Mouse (Mus musculus): ENCODE measurements around the gene Colgalt2.

Colgalt2 gene

GRCm38 (mm10) chr1:152537186-152537585, 137.6 kb downstream of the Colgalt2 start:
- DNase-seq (ENCODE audit: low spot score) = no peak

DNA sequence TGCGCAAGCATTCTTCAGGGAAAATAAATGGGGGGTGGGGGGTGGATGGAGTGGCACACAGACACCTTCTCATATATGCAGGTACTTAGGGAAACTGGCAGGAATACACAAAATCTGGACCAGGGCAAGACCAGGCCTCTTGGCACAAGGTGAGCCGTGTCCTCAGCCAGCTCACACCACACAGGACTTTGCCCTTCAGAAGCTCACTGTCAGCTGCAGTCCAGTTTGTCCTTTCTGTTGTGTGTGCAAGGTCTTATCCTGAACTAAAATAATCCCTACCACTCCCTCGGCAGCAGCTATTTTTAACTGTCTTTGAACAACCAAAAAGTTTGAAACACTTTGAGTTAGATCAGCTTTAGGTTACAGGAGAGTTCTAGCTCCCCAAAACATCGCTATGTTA, 139.2 kb downstream of the Colgalt2 start:
- DNase-seq (ENCODE audit: low spot score) = no peak

- no peak for DNase-seq (ENCODE audit: low spot score)
Measured at GRCm38 (mm10) chr1:152540304-152540887, 140.8 kb downstream of the Colgalt2 start.

DNA sequence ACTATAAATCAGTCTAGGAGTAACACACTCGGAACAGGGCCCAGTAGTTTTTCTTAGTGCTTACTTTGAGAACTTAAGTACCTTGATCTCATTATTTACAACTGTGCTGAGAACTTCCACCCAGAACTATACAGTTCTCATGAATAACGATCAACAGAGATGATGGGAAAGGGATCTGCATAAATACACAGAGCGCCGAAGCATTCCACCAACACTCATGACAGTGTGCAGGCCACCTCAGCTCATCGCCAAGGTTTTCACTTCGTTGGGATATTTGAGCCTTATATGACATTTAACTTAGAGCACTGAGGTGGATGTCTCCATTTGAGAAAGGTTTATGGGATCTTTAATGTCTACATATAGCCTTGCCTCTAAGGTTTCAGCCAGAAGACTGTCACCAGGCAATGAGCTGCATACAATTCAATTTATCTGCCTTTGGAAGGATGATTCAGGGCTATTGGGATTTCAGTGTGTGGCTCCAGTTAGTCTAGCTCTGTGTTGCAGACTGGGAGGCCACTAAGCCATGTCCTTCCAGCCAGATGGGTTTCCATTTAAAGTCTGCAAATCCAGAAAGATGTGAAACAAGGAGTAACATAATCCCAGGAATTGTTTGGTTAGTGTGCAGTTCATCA, 143.2 kb downstream of the Colgalt2 start:
- DNase-seq (ENCODE audit: low spot score) = no peak

GRCm38 (mm10) chr1:152543449-152544159, 144.0 kb downstream of the Colgalt2 start:
- no peak for DNase-seq (ENCODE audit: low spot score)

- DNase-seq (ENCODE audit: low spot score) = no peak
Measured at GRCm38 (mm10) chr1:152549061-152549738, 149.6 kb downstream of the Colgalt2 start.

DNA sequence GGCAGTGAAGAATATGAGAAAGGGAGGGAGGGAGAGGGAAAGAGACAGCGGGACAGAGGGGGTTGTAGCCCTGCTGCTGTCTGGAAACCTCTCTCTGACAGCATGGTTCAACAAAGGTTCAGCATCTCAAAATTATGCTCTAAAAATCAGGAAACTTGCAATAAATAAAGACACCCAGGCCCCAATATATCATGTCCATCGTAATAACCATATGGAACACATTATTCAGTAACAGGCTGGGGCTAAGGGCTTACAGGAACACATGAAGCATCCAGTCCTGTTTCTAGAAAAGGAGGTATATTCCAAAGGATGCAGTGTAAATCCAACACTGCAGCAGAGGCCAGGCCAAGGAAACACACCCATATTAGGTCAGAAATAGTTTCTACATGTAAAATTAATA, 150.9 kb downstream of the Colgalt2 start:
- DNase-seq (ENCODE audit: low spot score) = no peak

DNA sequence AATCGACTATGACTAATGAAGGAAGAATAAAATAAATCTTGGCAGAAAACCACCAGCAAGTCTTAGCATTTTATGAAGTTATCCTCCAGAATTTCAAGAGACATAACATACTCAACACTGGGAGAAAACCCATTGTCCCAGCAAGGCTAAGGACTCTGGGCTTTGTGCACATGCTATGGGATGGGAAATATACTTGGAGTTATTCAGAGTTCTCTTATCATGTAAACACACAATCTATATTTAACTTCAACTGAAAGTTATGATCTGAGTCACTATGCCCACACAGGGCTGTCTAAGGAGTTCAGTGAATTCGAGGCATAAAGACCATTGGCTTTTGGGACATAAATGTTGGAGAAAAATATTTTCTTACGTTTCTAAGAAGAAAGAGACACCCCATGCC, 151.3 kb downstream of the Colgalt2 start:
- DNase-seq (ENCODE audit: low spot score) = no peak

DNA sequence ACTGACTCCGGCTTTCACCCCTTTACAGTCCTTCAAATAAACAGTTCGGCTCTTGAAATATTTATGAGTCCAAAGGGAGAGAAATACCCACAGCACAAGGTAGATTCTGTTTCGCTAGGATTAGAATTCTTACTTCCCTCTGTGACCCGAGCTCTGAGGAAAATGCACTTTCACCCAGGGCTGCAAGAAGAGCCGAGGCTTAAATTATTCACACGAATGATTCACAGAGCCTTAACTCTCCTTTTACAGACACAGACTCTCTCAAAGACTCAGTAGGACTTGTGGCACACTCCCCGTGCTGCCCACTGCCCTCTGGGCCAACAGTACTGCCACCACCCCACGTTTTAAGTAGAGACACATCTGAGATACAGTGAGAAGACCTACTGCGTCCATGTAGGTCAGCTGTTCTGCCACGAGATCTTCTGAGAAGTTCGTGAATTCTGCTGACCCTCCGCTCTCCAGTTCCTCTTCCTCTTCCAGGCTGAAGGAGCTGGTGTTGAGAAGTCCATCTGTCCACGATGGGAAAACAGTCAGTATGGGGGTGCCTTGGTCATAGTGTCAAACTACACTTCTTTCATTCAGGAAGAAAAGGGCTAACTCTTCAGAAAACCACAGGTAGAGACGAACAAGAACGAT, 154.4 kb downstream of the Colgalt2 start:
- no peak for DNase-seq (ENCODE audit: low spot score)

DNA sequence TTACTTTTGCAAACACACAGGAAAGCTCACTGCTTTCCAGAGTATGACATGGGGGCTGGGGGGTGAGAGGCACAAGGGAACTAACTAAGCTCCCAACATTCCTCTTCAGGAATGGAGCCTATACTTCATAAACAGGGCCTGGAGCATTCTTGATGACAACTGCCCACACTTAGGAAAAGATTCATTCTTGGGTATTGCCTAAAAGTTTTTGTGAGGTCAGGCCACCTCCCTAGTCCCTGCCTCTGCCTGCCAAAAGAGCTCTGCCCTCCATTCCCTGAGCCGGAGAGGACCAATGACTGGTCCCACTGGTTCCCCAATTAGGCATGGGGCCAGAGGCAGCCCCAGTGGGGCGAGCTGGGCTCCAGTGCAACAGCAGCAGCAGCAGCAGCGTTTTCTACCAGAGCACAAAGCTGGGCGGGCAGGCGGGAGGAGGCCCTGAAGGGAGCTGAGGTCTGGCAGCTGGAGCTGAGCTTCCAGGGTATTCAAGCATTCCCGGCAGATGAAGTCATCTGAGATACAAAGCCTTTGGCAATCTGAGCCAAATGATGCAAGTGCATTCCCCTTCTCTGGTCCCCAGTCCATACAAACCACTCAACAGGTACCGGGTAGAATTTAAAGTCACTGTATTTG, 156.4 kb downstream of the Colgalt2 start:
- no peak for DNase-seq (ENCODE audit: low spot score)

DNA sequence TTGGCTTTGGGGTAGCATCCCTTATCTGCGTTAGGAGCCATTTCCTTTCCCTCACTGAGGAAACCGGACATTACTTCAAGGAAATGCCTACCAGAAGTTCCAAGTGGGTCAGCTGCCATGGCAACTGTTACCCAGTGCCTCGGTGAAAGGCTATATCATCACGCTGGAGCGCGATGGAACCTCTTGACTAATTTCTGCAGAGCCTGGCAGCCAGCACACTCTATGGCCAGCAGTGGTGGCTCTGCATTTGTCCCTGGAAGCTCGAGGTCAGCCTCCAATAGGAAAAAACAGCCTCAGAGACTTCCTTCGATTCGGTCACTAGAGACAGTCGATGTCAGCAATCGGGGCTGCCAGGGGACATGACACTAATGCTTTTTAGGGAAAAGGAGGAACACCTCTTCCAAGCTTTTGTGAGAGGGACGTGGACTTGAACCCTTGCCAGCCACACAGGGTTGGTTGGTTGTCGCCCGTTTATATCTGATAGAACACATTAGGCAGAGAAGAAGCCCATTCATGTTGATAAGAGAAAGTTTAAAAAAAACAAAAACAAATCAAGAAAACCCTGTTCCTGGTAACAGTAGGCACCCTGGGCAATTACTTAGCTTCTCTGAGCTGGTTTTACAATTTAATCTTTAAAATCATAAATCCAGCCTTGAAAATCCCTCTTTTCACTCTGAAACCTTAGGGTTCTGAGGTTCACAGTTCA, 157.1 kb downstream of the Colgalt2 start:
- no peak for DNase-seq (ENCODE audit: low spot score)
